Mouse (Mus musculus): Measurements from ENCODE around the gene Prss34. TPM values are rescaled to one million over a fixed set of nuclear protein-coding genes. Genes with fewer than 3 reads are reported as not detected.

The Prss34 gene
- polyA plus RNA-seq, 1 experiment, result not detected

DNA sequence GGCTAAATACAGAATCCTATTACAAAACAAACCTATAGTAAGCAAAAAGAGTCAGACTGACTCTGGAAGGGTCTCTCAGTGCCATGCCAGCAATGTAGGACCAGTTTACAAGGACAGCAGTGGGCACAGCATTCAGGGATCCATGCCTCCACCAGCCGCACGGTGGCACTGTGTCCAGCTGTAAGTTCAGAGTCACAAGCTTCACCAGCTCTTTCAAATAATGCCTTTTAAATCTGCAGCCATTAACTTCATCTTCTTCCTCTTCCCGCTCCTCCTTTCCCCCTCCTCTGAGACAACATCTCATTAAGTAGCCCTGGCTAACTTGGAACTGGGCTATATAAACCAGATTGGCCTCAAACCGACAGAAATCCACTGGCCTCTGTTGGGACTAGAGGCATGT, 9.4 kb upstream of the Prss34 start:
- Histone ChIP-seq H3K36me3 (ENCODE audit: control insufficient read depth, insufficient read depth, low read length, poor library complexity, severe bottlenecking) (no peaks in the 10 kb centered on the region), H3K4me3 (ENCODE audit: low read depth, low read length) (no peak overlapping the region), H3K27me3 (ENCODE audit: control insufficient read depth, insufficient read depth, low read length, poor library complexity, severe bottlenecking) (no peaks in the 10 kb centered on the region), H3K9me3 (replicated peaks; ENCODE audit: control insufficient read depth, insufficient read depth, low read length, poor library complexity, severe bottlenecking) (peaks cover 1% of the 10 kb centered on the region; the same call in 1 of the 2 replicates), H3K9ac (ENCODE audit: low read depth, poor library complexity, severe bottlenecking) (no peak overlapping the region), H3K4me1 (ENCODE audit: control insufficient read depth, insufficient read depth, low read length) (peaks cover 3% of the 10 kb centered on the region), H3K27ac (ENCODE audit: insufficient read depth, low read length) (no peak overlapping the region)
- TF ChIP-seq POLR2A (IDR thresholded peaks at IDR 0.05; ENCODE audit: insufficient read depth, low read length) (no peak), CTCF (IDR thresholded peaks at IDR 0.05; ENCODE audit: low read depth, low read length) (peak; percentile 80)

DNA sequence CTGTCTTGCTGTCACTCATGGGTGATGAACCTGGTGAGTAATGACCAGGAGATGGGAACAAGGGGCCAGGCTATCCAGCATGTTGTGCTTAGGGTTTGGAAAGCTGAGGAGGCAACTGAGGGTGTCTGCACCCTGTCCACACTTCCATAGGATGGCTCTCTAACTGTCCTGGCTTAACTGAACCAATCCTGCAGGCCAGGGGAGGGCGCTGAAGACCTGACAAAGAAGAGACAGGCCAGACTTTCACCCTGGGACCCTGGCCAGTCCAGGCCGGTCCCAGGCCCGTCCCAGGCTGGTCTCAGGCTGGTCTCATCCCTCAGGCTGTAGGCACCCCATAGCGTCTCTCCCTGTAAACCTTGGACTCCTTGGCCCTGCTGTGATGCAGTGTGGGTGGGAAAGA, 7.8 kb upstream of the Prss34 start:
- no peak overlapping the region for H3K9ac ChIP-seq (ENCODE audit: low read depth, poor library complexity, severe bottlenecking)
- H3K4me3 ChIP-seq (ENCODE audit: low read depth, low read length), result no peak overlapping the region
- no peaks in the 10 kb centered on the region for H3K36me3 ChIP-seq (ENCODE audit: control insufficient read depth, insufficient read depth, low read length, poor library complexity, severe bottlenecking)
- TF ChIP-seq POLR2A (IDR thresholded peaks at IDR 0.05; ENCODE audit: insufficient read depth, low read length) (no peak), CTCF (IDR thresholded peaks at IDR 0.05; ENCODE audit: low read depth, low read length) (peak; percentile 58)
- H3K27me3 ChIP-seq (ENCODE audit: control insufficient read depth, insufficient read depth, low read length, poor library complexity, severe bottlenecking), result no peaks in the 10 kb centered on the region
- no peak overlapping the region for H3K27ac ChIP-seq (ENCODE audit: insufficient read depth, low read length)
- H3K4me1 ChIP-seq (ENCODE audit: control insufficient read depth, insufficient read depth, low read length), result no peaks in the 10 kb centered on the region
- H3K9me3 ChIP-seq (replicated peaks; ENCODE audit: control insufficient read depth, insufficient read depth, low read length, poor library complexity, severe bottlenecking), result no peaks in the 10 kb centered on the region

DNA sequence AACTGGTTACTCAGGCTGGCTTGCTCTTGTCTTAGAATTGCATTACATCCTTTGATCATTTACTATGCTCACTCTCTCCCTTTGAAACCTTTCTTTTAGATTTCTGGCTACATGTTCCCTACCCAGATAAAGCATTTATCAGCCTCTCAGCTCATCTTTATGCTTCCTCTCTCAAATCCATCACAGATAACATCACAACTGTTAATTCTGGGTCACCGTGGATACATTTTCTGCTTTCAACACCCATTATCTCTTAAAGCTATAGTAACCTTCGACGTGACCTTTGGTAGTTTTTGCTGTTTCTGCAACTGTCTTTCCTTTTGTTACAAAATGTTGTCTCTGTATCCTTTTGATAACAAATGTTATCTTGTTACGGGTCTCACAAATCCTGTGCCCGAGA, 4.7 kb upstream of the Prss34 start:
- Histone ChIP-seq H3K27me3 (ENCODE audit: control insufficient read depth, insufficient read depth, low read length, poor library complexity, severe bottlenecking) (no peaks in the 10 kb centered on the region), H3K9ac (ENCODE audit: low read depth, poor library complexity, severe bottlenecking) (no peak overlapping the region), H3K27ac (ENCODE audit: insufficient read depth, low read length) (no peak overlapping the region), H3K4me3 (ENCODE audit: low read depth, low read length) (no peak overlapping the region), H3K9me3 (replicated peaks; ENCODE audit: control insufficient read depth, insufficient read depth, low read length, poor library complexity, severe bottlenecking) (no peaks in the 10 kb centered on the region), H3K36me3 (ENCODE audit: control insufficient read depth, insufficient read depth, low read length, poor library complexity, severe bottlenecking) (no peaks in the 10 kb centered on the region), H3K4me1 (ENCODE audit: control insufficient read depth, insufficient read depth, low read length) (no peaks in the 10 kb centered on the region)
- no peak for TF ChIP-seq POLR2A (IDR thresholded peaks at IDR 0.05; ENCODE audit: insufficient read depth, low read length)
- no peak for TF ChIP-seq CTCF (IDR thresholded peaks at IDR 0.05; ENCODE audit: low read depth, low read length)
- TF ChIP-seq EP300 (IDR thresholded peaks at IDR 0.05; ENCODE audit: insufficient read depth, low read depth, low read length), result no peak

DNA sequence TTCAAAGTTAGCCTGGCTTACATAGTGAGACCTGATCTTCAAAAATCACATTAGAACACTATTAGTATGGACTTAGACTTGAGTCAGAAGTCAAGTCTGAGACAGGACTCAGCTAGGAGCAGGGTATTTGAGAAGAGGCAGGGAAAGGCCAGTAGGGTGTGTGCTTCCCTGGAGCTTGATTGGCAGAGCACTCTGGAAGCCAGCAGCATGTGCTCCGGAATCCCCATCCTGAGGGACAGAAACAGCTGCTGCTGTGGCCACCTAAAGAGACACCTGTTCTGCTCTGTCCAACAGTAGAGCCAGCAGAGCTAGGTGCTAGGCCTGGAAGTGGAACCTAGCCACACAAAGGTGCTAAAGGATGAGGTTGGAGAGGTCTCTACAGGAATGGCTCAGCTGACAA, 4.1 kb upstream of the Prss34 start:
- no peaks in the 10 kb centered on the region for H3K9me3 ChIP-seq (replicated peaks; ENCODE audit: control insufficient read depth, insufficient read depth, low read length, poor library complexity, severe bottlenecking)
- H3K27ac ChIP-seq (ENCODE audit: insufficient read depth, low read length), result no peak overlapping the region
- H3K4me3 ChIP-seq (ENCODE audit: low read depth, low read length), result no peak overlapping the region
- no peak for TF ChIP-seq EP300 (IDR thresholded peaks at IDR 0.05; ENCODE audit: insufficient read depth, low read depth, low read length)
- no peak for TF ChIP-seq CTCF (IDR thresholded peaks at IDR 0.05; ENCODE audit: low read depth, low read length)
- no peak for TF ChIP-seq POLR2A (IDR thresholded peaks at IDR 0.05; ENCODE audit: insufficient read depth, low read length)
- no peaks in the 10 kb centered on the region for H3K36me3 ChIP-seq (ENCODE audit: control insufficient read depth, insufficient read depth, low read length, poor library complexity, severe bottlenecking)
- H3K4me1 ChIP-seq (ENCODE audit: control insufficient read depth, insufficient read depth, low read length), result no peaks in the 10 kb centered on the region
- no peaks in the 10 kb centered on the region for H3K27me3 ChIP-seq (ENCODE audit: control insufficient read depth, insufficient read depth, low read length, poor library complexity, severe bottlenecking)
- H3K9ac ChIP-seq (ENCODE audit: low read depth, poor library complexity, severe bottlenecking), result no peak overlapping the region

DNA sequence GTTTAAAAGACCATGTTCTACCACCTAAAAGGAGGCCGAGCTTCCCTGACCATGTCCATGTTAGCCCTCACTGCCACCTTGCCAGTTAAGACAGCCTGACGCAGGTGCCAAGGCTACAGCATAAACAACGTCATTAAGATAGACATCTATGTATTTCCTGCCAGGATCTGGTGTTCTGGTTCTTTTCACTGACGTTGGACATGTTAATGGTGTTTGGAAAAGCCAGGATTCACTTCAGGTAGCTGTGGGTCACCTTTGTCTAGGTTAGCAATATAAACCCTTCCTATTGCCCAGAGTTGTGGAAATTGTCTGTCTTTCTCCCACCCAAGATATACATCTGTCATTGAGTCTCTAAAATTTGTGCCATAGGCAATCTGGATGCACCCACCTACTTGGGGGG, 10.2 kb downstream of the Prss34 start, which contains the start of gene Prss28:
Gene Prss28, plus strand, starts transcription at position 301 of the 400 bp plus-strand sequence.
- Histone ChIP-seq H3K27me3 (ENCODE audit: control insufficient read depth, insufficient read depth, low read length, poor library complexity, severe bottlenecking) (no peaks in the 10 kb centered on the region), H3K4me3 (ENCODE audit: low read depth, low read length) (no peak within 1 kb of the TSS), H3K9ac (ENCODE audit: low read depth, poor library complexity, severe bottlenecking) (no peak within 1 kb of the TSS), H3K9me3 (replicated peaks; ENCODE audit: control insufficient read depth, insufficient read depth, low read length, poor library complexity, severe bottlenecking) (no peaks in the 10 kb centered on the region), H3K27ac (ENCODE audit: insufficient read depth, low read length) (no peak within 1 kb of the TSS), H3K36me3 (ENCODE audit: control insufficient read depth, insufficient read depth, low read length, poor library complexity, severe bottlenecking) (no peaks in the 10 kb centered on the region), H3K4me1 (ENCODE audit: control insufficient read depth, insufficient read depth, low read length) (no peaks in the 10 kb centered on the region)
- TF ChIP-seq CTCF (IDR thresholded peaks at IDR 0.05; ENCODE audit: low read depth, low read length) (no peak), EP300 (IDR thresholded peaks at IDR 0.05; ENCODE audit: insufficient read depth, low read depth, low read length) (no peak), POLR2A (IDR thresholded peaks at IDR 0.05; ENCODE audit: insufficient read depth, low read length) (no peak)

DNA sequence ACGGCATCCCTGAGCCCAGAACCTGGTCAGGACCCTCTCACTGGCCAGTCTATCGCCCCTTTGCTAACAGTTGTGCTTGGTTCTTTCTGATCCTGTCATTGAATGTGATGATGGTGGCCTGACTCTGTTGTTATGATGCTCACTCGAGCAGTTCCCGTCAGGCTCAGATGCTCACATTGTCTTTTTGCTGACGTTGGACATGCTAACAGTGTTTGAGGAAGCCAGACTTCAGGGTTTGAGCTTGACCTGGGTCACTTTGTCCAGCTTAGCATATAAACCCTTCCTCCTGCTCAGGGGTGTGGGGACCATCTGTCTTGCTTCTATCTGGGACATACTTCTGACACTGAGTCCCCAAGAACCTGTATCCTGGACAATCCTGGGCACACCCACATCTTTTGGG, 20.2 kb downstream of the Prss34 start, which contains the start of gene Prss29:
Gene Prss29, plus strand, starts transcription at position 301 of the 400 bp plus-strand sequence.
- no peak within 1 kb of the TSS for H3K27ac ChIP-seq (ENCODE audit: insufficient read depth, low read length)
- TF ChIP-seq POLR2A (IDR thresholded peaks at IDR 0.05; ENCODE audit: insufficient read depth, low read length) (no peak), EP300 (IDR thresholded peaks at IDR 0.05; ENCODE audit: insufficient read depth, low read depth, low read length) (no peak), CTCF (IDR thresholded peaks at IDR 0.05; ENCODE audit: low read depth, low read length) (no peak)

More for the DNA sequence above, 20.2 kb downstream of the Prss34 start, which contains the start of gene Prss29:
- Histone ChIP-seq H3K27me3 (ENCODE audit: control insufficient read depth, insufficient read depth, low read length, poor library complexity, severe bottlenecking) (no peaks in the 10 kb centered on the region), H3K36me3 (ENCODE audit: control insufficient read depth, insufficient read depth, low read length, poor library complexity, severe bottlenecking) (no peaks in the 10 kb centered on the region), H3K9me3 (replicated peaks; ENCODE audit: control insufficient read depth, insufficient read depth, low read length, poor library complexity, severe bottlenecking) (no peaks in the 10 kb centered on the region), H3K4me3 (ENCODE audit: low read depth, low read length) (no peak within 1 kb of the TSS), H3K9ac (ENCODE audit: low read depth, poor library complexity, severe bottlenecking) (no peak within 1 kb of the TSS), H3K4me1 (ENCODE audit: control insufficient read depth, insufficient read depth, low read length) (no peaks in the 10 kb centered on the region)

All from ES-Bruce4 (cell line).